Mouse (Mus musculus) stomach, postnatal 0 days (tissue): Measurements from ENCODE around the gene Gm8206. TPM values are rescaled to one million over a fixed set of nuclear protein-coding genes. Genes with fewer than 3 reads are reported as not detected.
"Not testable (repeated sequence)": the region's sequence is repeated elsewhere in the genome, so short reads cannot be mapped to it uniquely, and the experiment has no call there.

Experiments used
- ATAC-seq: fragments of 200-750 bp; cut with Nextera tagmentation; 2 replicates; pipeline ENCODE4 v1.8.0; 2017; ENCODE audit not compliant: low FRiP score, low TSS enrichment
- DNase-seq: peaks from one replicate; pipeline ENCODE4 v3.0.0-alpha.2; 2016; ENCODE audit warnings: low spot score
- H3K27ac ChIP-seq: fragments of 300-500 bp; sonication (generic); replicated peaks from 2 replicates; pipeline ENCODE4 v1.5.1; 2014; ENCODE audit warnings: mild to moderate bottlenecking, control low read depth
- H3K27me3 ChIP-seq: fragments of 300-500 bp; sonication (generic); 2 replicates; pipeline ENCODE4 v1.6.1; 2014; ENCODE audit warnings: low read length; ENCODE audit not compliant: control insufficient read depth, insufficient read depth
- H3K36me3 ChIP-seq: fragments of 300-500 bp; sonication (generic); 2 replicates; pipeline ENCODE4 v1.6.1; 2014; ENCODE audit warnings: low read length, mixed read lengths; ENCODE audit not compliant: control insufficient read depth, insufficient read depth
- H3K4me1 ChIP-seq: fragments of 300-500 bp; sonication (generic); replicated peaks from 2 replicates; pipeline ENCODE4 v1.6.1; 2014; ENCODE audit warnings: antibody characterized with exemption; ENCODE audit not compliant: control insufficient read depth, insufficient read depth
- H3K4me2 ChIP-seq: fragments of 300-500 bp; sonication (generic); replicated peaks from 2 replicates; pipeline ENCODE4 v1.6.1; 2014; ENCODE audit warnings: low read depth, mild to moderate bottlenecking, control low read depth, moderate library complexity
- H3K4me3 ChIP-seq: fragments of 300-500 bp; sonication (generic); 2 replicates; pipeline ENCODE4 v1.5.1; 2014; ENCODE audit warnings: low read depth, low read length, control low read depth
- H3K9ac ChIP-seq: fragments of 300-500 bp; sonication (generic); 2 replicates; pipeline ENCODE4 v1.6.1; 2014; ENCODE audit warnings: mild to moderate bottlenecking, low read length, control low read depth, mixed read lengths
- H3K9me3 ChIP-seq: fragments of 300-500 bp; sonication (generic); 2 replicates; pipeline ENCODE4 v1.6.1; 2016; ENCODE audit warnings: low read length; ENCODE audit not compliant: control insufficient read depth
- CTCF ChIP-seq: IDR thresholded peaks from 2 replicates; pipeline ENCODE4 v1.5.1; 2016; ENCODE audit warnings: antibody characterized with exemption, low read depth, mild to moderate bottlenecking, moderate library complexity
- WGBS: fragments of 180-500 bp; shearing (Covaris S2); extraction: QIAGEN DNeasy Blood & Tissue Kit; methylation state at CpG from one replicate; pipeline ENCODE4 v1.1.7; 2014; 5-methylcytosine and 5-hydroxymethylcytosine counted together
- polyA plus RNA-seq: library from polyadenylated mRNA; unstranded; fragments of >200 nt; fragmentation: Nextera tagmentation; extraction: Ambion mirVana; gene quantifications from 2 replicates; pipeline ENCODE4 v1.2.1, GENCODE M21; 2015

Gm8206 gene
- 0.80 and 0.86 TPM in 2 replicates for polyA plus RNA-seq

DNA sequence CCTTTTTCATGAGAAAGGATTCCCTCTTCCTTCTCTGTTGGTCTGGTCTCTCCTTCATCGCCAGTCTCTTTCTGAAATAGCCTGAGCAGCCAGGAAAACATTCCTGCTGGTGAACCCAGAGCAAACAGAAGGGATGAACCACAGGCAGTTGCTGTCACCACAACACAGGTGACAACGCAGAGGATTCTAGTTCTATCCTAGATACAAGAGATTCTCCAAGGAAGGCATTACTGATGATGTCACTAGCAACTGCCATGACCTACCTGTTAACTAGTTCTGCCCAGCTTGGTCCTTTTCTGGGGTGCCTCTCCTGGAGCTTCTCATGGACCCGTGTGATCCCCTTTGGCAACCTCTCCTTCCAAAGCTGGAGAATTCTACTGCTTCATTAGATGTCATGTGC is at the start of gene Gm8206:
Gene Gm8206 (minus strand): TSS at position 101 of the 400 bp plus-strand sequence.
- H3K4me1 ChIP-seq, ATAC-seq, H3K4me2 ChIP-seq, H3K9me3 ChIP-seq, H3K27me3 ChIP-seq, DNase-seq, H3K36me3 ChIP-seq, H3K27ac ChIP-seq, H3K4me3 ChIP-seq, H3K9ac ChIP-seq: not testable (repeated sequence)
- WGBS: 96% methylated on average over 2 of the region's 3 CpGs

DNA sequence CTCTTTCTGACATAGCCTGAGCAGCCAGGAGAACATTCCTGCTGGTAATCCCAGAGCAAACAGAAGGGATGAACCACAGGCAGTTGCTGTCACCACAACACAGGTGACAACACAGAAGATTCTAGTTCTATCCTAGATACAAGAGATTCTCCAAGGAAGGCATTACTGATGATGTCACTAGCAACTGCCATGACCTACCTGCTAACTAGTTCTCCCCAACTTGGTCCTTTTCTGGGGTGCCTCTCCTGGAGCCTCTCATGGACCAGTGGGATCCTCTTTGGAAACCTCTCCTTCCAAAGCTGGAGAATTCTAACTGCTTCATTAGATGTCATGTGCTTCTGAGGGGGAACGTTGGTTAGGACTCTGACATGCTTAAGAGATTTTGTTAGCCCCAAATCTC is 32.0 kb upstream of the Gm8206 start, which contains the start of gene Gm3476:
Gene Gm3476 (minus strand): TSS at position 101 of the 400 bp plus-strand sequence.
- WGBS: no CpG with 5 or more reads among the region's 1 CpGs
- H3K4me2 ChIP-seq: not testable (repeated sequence)

DNA sequence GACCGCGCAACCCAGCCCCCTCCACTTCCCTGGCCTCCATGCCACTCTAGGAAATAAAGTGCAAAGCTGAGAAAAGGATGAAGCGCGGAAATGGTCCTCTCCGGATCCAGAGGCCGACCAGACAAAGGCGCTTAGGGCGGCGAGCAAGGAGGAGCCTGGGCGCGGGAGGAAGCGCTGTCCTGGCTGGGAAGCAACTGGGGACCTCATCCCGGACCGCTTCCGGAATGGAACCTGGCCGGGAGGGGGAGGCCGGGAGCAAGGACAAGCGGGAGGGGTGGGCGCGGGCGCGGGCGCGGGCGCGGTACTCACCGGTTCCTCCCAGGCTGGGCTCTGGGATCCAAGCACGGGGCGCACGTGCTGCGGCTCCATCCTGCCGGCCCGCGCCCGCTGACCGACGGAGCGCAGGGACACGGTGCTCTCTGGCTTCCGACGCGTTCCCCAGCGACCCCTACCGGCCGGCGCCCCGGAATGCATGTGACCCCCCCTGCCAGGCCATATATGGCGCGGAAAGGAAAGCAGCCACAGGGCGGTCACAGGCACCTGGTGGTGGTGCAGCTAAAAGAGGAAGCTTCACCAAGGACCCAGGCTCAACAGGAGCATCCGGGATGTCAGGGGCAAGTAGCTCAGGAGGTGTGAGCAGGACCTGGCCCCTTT is 14.7 kb upstream of the Gm8206 start, which contains the start of gene Gm3468:
Gene Gm3468 (minus strand): TSS at position 394 of the 654 bp plus-strand sequence.
- H3K27ac ChIP-seq, H3K27me3 ChIP-seq, H3K9me3 ChIP-seq, H3K4me1 ChIP-seq, H3K9ac ChIP-seq, H3K36me3 ChIP-seq: not testable (repeated sequence)
- peak; percentile 76; the same call in 1 of the 2 replicates for ATAC-seq
- Histone ChIP-seq H3K4me2 (peak within 1 kb of the TSS; percentile 43), H3K4me3 (peak within 1 kb of the TSS; percentile 30)
- 2% methylated on average over 30 of the region's 51 CpGs for WGBS
- TF ChIP-seq CTCF: peak; percentile 71
- DNase-seq: peak; percentile 77

More for the DNA sequence above, 32.0 kb upstream of the Gm8206 start, which contains the start of gene Gm3476:
- H3K36me3 ChIP-seq, DNase-seq, H3K4me3 ChIP-seq, H3K4me1 ChIP-seq, H3K9ac ChIP-seq, H3K27ac ChIP-seq, H3K27me3 ChIP-seq, H3K9me3 ChIP-seq, ATAC-seq: not testable (repeated sequence)

DNA sequence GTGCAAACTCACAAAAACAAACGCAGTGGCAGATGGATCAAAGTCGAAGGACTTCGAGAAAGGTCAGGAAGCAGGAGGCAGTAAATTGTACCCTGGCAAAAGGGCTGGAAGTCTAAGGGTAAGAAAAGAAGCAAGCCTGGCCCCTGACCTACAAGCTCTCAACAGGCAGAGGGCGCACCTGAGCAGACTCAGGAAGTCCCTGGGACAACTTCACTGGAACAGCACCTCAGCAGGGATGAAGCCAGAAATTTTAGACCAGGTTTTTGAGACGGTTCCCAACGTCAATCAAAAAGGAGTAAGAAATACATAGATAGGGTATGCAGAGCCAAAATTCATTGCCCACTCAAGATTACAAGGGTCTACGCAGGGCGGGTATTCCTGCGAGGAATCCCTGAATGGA is 13.8 kb upstream of the Gm8206 start:
- 11% methylated on average over 8 of the region's 9 CpGs for WGBS
- not testable (repeated sequence) for H3K27me3 ChIP-seq
- peak overlapping the region; percentile 30; the same call in 1 of the 2 replicates for H3K4me3 ChIP-seq

DNA sequence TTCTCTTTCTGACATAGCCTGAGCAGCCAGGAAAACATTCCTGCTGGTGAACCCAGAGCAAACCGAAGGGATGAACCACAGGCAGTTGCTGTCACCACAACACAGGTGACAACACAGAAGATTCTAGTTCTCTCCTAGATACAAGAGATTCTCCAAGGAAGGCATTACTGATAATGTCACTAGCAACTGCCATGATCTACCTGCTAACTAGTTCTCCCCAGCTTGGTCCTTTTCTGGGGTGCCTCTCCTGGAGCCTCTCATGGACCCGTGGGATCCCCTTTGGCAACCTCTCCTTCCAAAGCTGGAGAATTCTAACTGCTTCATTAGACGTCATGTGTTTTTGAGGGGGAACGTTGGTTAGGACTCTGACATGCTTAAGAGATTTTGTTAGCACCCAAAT is 35.6 kb downstream of the Gm8206 start, which contains the start of gene Gm6337:
Gene Gm6337 (minus strand): TSS at position 101 of the 400 bp plus-strand sequence.
- not testable (repeated sequence) for H3K27ac ChIP-seq, H3K9me3 ChIP-seq, H3K36me3 ChIP-seq, H3K27me3 ChIP-seq, H3K4me1 ChIP-seq, ATAC-seq, H3K9ac ChIP-seq, H3K4me2 ChIP-seq, H3K4me3 ChIP-seq, DNase-seq
- WGBS: 83% methylated on average over 2 of the region's 4 CpGs

More for the DNA sequence above, 13.8 kb upstream of the Gm8206 start:
- H3K9me3 ChIP-seq, H3K9ac ChIP-seq, ATAC-seq, H3K36me3 ChIP-seq, H3K27ac ChIP-seq, DNase-seq, H3K4me1 ChIP-seq: not testable (repeated sequence)
- peak; percentile 40 for TF ChIP-seq CTCF
- H3K4me2 ChIP-seq: peak overlapping the region; percentile 43; the same call in 1 of the 2 replicates

DNA sequence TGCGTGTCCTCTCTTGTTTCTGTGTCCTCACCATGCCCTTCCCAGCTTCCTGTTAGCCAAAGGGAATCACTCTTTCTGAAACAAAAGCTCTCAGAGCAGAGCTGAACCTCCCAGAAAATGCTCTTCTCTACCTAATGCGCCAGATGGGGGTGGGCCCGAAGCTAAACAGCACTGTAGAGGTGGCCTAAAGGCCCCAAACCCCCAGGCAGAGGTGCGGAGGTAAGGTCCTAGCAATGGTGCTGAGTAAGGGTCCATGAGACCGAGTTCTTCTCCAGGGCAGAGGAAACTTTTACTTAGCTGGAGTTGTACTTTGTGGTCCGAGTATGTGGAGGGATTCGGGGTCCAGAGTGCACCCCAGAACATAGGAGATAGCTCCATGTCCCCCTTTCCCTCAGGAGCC is 106.6 kb downstream of the Gm8206 start:
- H3K36me3 ChIP-seq, H3K4me3 ChIP-seq, H3K4me1 ChIP-seq, H3K27ac ChIP-seq, H3K9ac ChIP-seq, H3K27me3 ChIP-seq, H3K9me3 ChIP-seq, DNase-seq, H3K4me2 ChIP-seq, ATAC-seq: not testable (repeated sequence)
- WGBS: 79% methylated on average over 3 of the region's 7 CpGs

DNA sequence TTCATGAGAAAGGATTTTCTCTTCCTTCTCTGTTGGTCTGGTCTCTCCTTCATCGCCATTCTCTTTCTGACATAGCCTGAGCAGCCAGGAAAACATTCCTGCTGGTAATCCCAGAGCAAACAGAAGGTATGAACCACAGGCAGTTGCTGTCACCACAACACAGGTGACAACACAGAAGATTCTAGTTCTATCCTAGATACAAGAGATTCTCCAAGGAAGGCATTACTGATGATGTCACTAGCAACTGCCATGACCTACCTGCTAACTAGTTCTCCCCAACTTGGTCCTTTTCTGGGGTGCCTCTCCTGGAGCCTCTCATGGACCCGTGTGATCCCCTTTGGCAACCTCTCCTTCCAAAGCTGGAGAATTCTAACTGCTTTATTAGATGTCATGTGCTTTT is 114.7 kb downstream of the Gm8206 start, which contains the start of gene Gm3453:
Gene Gm3453 (minus strand): TSS at position 101 of the 400 bp plus-strand sequence.
- H3K36me3 ChIP-seq, H3K4me1 ChIP-seq, H3K27ac ChIP-seq, DNase-seq, H3K4me2 ChIP-seq, H3K9ac ChIP-seq, H3K27me3 ChIP-seq, H3K4me3 ChIP-seq, H3K9me3 ChIP-seq, ATAC-seq: not testable (repeated sequence)
- 70% methylated on average over 2 of the region's 2 CpGs for WGBS
